Mouse (Mus musculus): ENCODE measurements around the gene Nxf1. TPM values are rescaled to one million over a fixed set of nuclear protein-coding genes. Genes with fewer than 3 reads are reported as not detected.
"Not testable (repeated sequence)": the region's sequence is repeated elsewhere in the genome, so short reads cannot be mapped to it uniquely, and the experiment has no call there.

Nxf1 gene
- total and polyA plus RNA-seq, 3 experiments = 48.0 to 165 (median 102) TPM

DNA sequence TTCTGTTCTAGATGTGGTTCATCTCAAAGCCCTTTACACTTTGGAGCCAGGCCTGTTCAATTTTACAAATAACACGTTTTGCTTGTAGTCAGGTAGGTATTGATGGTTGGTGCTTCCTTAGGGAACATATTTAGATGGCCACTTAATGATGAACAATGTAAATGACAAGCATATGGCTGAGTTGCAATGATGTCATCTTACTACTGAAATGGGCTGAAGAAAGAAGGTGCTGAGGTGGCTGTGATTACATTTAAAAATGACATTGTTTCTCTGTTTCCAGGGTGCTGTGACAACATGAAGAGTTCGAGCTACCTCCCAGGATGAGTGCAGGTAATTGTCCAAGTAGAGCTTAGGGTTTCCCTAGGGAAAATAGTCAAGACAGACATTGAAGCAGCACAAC is 32.5 kb upstream of the Nxf1 start:
- DNase-seq = no peak

DNA sequence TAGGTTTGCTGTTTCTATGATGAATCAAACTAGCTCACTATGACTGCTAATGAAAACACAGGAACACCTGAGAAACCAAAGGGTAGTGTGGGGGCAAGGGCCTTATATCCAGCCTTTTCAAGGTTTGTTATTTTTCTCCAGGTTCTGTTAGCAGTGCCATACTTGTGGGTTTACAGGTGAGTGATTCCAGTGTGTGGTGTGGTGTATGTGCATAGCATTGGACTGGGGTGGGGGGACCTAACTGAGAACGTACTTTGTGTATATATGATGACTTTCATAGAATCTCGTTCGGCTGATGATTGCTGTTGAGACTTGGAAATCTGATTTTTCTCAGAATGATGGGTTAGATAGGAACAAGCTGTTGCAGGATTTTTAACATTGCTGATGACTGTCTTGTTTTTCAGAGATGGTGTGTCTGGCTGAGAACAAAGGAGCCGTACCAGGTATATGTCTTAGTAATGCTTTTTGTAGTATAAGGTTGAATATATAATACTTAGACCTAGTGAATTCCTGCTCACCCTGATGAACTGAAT is 31.7 kb upstream of the Nxf1 start:
- DNase-seq = no peak

DNA sequence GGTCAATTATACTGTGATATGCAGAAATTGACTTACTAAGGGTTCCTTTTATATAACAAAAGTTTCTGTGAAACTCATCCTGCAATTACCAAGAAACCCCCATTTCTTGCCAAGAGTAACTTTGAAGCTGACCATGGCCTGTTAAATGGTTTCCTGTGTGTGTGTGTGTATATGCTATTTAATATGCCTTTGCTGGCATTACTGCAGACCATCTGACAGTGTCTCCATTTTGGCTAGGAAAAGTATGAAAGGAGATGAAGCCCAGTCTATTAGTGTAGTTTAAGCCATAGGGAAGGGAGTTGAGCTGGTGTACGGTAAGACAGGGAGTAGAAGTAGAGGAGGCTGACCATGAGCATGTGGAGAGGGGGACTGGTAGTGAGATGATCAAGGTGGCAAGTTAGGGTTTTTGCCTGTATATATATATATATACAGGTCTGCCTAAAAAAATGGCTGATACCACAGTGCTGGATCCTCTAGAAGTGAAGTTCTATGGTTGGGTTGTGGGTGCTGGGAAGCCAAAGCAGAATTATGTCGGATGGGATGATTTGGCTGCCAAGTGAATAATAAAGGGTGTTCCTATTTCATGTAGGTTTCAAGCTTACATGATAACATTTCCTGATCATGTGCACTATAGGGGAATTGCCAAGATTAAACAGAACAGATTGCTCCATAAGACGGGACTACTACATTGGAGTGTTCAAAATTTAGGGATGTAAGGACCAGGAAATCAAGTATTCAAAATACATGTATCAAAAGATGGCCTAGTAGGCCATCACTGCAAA is 30.1 kb upstream of the Nxf1 start:
- no peak for DNase-seq

- no peak for DNase-seq
These were observed 29.3 kb upstream of the Nxf1 start for GRCm38 (mm10) chr19:8727495-8728114.

- not testable (repeated sequence) for DNase-seq
These were observed 28.4 kb upstream of the Nxf1 start for GRCm38 (mm10) chr19:8728335-8729099.

GRCm38 (mm10) chr19:8734334-8734733 is 22.5 kb upstream of the Nxf1 start:
- DNase-seq = no peak

GRCm38 (mm10) chr19:8735389-8736159 is 21.3 kb upstream of the Nxf1 start, which contains the start of gene Wdr74:
Gene Wdr74 (plus strand): TSS chr19:8735827.
- DNase-seq = peak; percentile 94

DNA sequence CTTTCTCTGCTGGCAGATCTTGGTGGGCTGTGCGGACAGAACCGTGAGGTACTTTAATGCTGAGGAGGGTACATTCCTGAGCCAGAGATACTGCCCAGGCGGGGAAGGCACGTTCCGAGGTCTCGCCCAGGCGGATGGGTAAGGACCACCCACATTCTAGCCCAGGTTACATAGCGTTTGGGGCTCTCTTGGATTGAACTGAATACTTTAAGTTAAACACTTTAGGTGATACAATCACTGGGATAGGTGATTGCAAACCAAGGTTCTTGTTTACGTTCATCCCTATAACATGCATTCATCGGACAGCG is 20.8 kb upstream of the Nxf1 start:
- DNase-seq = no peak

GRCm38 (mm10) chr19:8738911-8739310 is 18.0 kb upstream of the Nxf1 start:
- DNase-seq = no peak

- no peak for DNase-seq
These were observed 17.2 kb upstream of the Nxf1 start for GRCm38 (mm10) chr19:8739646-8740045.

- no peak for DNase-seq
These were observed 16.3 kb upstream of the Nxf1 start, which contains the start of gene 1700092M07Rik for GRCm38 (mm10) chr19:8740603-8741002. Gene 1700092M07Rik (plus strand): TSS chr19:8740718.

DNA sequence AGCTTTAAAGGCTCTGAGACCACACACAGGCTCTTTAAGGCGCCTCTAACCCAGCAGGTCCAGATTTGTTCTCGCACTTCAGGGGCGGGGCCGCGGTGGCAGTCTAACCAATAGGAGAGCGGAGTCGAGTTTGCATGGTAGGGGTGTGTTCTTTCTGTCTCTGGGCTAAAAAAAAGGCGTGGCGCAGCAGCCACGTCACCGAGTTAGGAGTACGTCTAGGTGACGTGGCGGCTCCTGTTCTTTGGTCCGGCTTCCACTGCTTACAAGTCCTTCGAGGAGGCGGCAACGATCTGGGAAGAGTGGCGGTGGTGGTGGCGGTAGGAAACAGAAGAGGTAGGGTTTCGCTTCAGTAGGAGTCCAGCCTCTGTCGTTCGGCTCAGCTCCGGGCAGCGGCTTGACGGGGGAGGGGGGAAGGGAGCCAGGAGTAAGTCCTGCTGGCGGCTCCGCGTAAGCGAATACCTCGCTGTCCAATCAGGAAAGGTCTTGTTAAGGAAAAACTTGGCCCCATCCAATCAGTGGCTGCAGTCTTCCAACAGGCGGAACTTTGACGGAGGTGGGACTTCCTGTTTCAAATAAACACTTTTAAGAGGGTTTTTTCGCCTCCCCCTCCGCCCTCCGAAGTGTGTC is 15.5 kb upstream of the Nxf1 start, which contains the start of gene Stx5a:
TSS of gene Stx5a (plus strand) at position 171 of the 627 bp plus-strand sequence.
- DNase-seq = peak; percentile 96

- no peak for DNase-seq
These were observed 14.7 kb upstream of the Nxf1 start for GRCm38 (mm10) chr19:8742176-8742575.

GRCm38 (mm10) chr19:8745382-8745781 is 11.5 kb upstream of the Nxf1 start:
- DNase-seq = no peak

DNA sequence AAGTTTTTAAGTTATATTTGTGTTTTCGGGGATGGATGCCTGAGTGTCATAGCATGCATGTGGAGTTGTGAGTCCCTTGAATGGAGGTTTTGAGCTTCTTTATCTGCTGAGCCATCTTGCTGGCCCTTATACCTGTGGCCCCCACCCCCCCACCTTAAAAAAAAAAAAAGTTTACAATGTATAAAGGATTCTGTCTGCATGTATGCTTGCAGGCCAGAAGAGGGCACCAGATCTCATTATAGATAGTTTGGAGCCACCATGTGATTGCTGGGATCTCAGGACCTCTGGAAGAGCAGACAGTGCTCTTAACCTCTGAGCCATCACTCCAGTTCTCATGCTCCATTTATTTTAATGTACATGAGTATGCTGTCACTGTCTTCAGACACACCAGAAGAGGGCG is 9.5 kb upstream of the Nxf1 start:
- DNase-seq = no peak

GRCm38 (mm10) chr19:8755652-8756051 is 1.2 kb upstream of the Nxf1 start:
- no peak for DNase-seq

- DNase-seq = no peak
These were observed 662 bp downstream of the Nxf1 start for GRCm38 (mm10) chr19:8757471-8757998.

GRCm38 (mm10) chr19:8758899-8759298 is 2.0 kb downstream of the Nxf1 start:
- DNase-seq = no peak

DNA sequence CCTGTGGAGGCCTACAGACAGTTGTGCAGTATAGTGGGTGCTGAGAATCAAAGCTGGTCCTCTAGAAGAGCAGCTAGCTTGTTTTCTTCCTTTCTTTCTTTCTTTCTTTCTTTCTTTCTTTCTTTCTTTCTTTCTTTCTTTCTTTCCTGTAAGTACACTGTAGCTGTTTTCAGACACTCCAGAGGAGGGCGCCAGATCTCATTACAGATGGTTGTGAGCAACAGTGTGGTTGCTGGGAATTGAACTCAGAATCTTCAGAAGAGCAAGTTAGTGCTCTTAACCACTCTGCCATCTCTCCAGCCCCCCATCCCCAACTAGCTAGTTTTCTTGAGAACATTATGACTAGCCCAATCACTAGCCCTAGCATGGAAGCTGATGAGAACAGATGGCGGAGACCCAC is 3.9 kb downstream of the Nxf1 start:
- no peak for DNase-seq

GRCm38 (mm10) chr19:8763276-8763675 is 6.4 kb downstream of the Nxf1 start:
- DNase-seq = no peak

- no peak for DNase-seq
These were observed 8.7 kb downstream of the Nxf1 start for GRCm38 (mm10) chr19:8765562-8765961.

Data from adrenal gland, adult 2 months (tissue).